Mouse (Mus musculus) CH12.LX (cell line): ENCODE results near the gene Vdac1. TPM values are rescaled to one million over a fixed set of nuclear protein-coding genes. Genes with fewer than 3 reads are reported as not detected.

Experiments used
- DNase-seq: peaks from one replicate; pipeline ENCODE4 v3.0.0-alpha.2; 2013; ENCODE audit errors: extremely low read depth
- H3K27ac ChIP-seq: 2 replicates; pipeline ENCODE4 v1.5.1; 2012; ENCODE audit warnings: low read depth, mild to moderate bottlenecking, control low read depth, moderate library complexity; ENCODE audit not compliant: insufficient read depth
- H3K27me3 ChIP-seq: replicated peaks from 2 replicates; pipeline ENCODE3; 2012; ENCODE audit warnings: inconsistent platforms
- H3K36me3 ChIP-seq, 2 experiments: replicated peaks in 1 of 2; 2 replicates each; pipeline versions ENCODE3 to v1.6.1; 2012; ENCODE audit warnings: inconsistent platforms in 1 of 2, low read length in 1 of 2, mild to moderate bottlenecking in 1 of 2, mixed read lengths in 1 of 2, moderate library complexity in 1 of 2; ENCODE audit not compliant: control insufficient read depth in 1 of 2, insufficient read depth in 1 of 2
- H3K4me1 ChIP-seq, 2 experiments: 2 replicates each; pipeline ENCODE4 v1.6.1; 2012; ENCODE audit warnings: inconsistent platforms in 1 of 2, moderate library complexity in 1 of 2; ENCODE audit not compliant: insufficient read depth in 2 of 2, control insufficient read depth in 1 of 2
- H3K4me2 ChIP-seq: 2 replicates; pipeline ENCODE4 v1.6.1; 2012; ENCODE audit warnings: low read depth, mild to moderate bottlenecking, control low read depth; ENCODE audit not compliant: poor library complexity, insufficient read depth, severe bottlenecking
- H3K4me3 ChIP-seq, 3 experiments: fragments of 150-350 bp in 1 of 3; sonication (generic) in 1 of 3; replicated peaks in 1 of 3; 2 replicates each; pipeline versions ENCODE3 to v1.5.1; 2011 to 2012; ENCODE audit warnings: low read depth in 2 of 3, low read length in 2 of 3, mild to moderate bottlenecking in 2 of 3, moderate library complexity in 2 of 3, control low read depth in 1 of 3, improper control_type of control experiment in 1 of 3, inconsistent platforms in 1 of 3, mixed read lengths in 1 of 3; ENCODE audit not compliant: poor library complexity in 1 of 3
- H3K79me2 ChIP-seq: replicated peaks from 2 replicates; pipeline ENCODE4 v1.6.1; 2012; ENCODE audit warnings: mild to moderate bottlenecking, moderate library complexity; ENCODE audit not compliant: control insufficient read depth, poor library complexity, insufficient read depth, severe bottlenecking; ENCODE audit errors: extremely low read depth
- H3K9ac ChIP-seq: 2 replicates; pipeline ENCODE4 v1.6.1; 2012; ENCODE audit warnings: low read depth, mild to moderate bottlenecking, control low read depth, moderate library complexity; ENCODE audit not compliant: insufficient read depth
- H3K9me3 ChIP-seq: replicated peaks from 2 replicates; pipeline ENCODE3; 2012; ENCODE audit warnings: low read length, inconsistent platforms, mixed read lengths
- BHLHE40 ChIP-seq: IDR thresholded peaks from 2 replicates; pipeline ENCODE4 v1.6.1; 2011; ENCODE audit warnings: mild to moderate bottlenecking, low read depth, low read length, improper control_type of control experiment
- CHD2 ChIP-seq: IDR thresholded peaks from 2 replicates; pipeline ENCODE4 v1.6.1; 2011; ENCODE audit warnings: low read length, improper control_type of control experiment
- CTCF ChIP-seq, 2 experiments: IDR thresholded peaks in 1 of 2; conservative IDR thresholded peaks in 1 of 2; 2 replicates each; pipeline ENCODE4 v1.5.1; 2011 to 2012; ENCODE audit warnings: low read depth in 2 of 2, low read length in 2 of 2, improper control_type of control experiment in 1 of 2, inconsistent platforms in 1 of 2, mild to moderate bottlenecking in 1 of 2, moderate library complexity in 1 of 2
- ELF1 ChIP-seq: IDR thresholded peaks from 2 replicates; pipeline ENCODE4 v1.6.1; 2014; ENCODE audit warnings: low read depth, mild to moderate bottlenecking, inconsistent platforms, low read length, improper control_type of control experiment
- IRF4 ChIP-seq: IDR thresholded peaks from 2 replicates; pipeline ENCODE4 v1.6.1; 2014; ENCODE audit warnings: low read depth, mild to moderate bottlenecking, inconsistent platforms, low read length, improper control_type of control experiment
- JUND ChIP-seq: conservative IDR thresholded peaks from 2 replicates; pipeline ENCODE4 v1.6.1; 2011; ENCODE audit warnings: low read depth, low read length, improper control_type of control experiment
- MAFK ChIP-seq: IDR thresholded peaks from 2 replicates; pipeline ENCODE4 v1.6.1; 2011; ENCODE audit warnings: low read length, improper control_type of control experiment; ENCODE audit not compliant: insufficient replicate concordance
- MAX ChIP-seq: IDR thresholded peaks from 2 replicates; pipeline ENCODE4 v1.6.1; 2011; ENCODE audit warnings: low read length, improper control_type of control experiment
- MXI1 ChIP-seq: IDR thresholded peaks from 2 replicates; pipeline ENCODE4 v1.6.1; 2011; ENCODE audit warnings: mild to moderate bottlenecking, low read depth, low read length, improper control_type of control experiment
- MYC ChIP-seq: IDR thresholded peaks from 2 replicates; pipeline ENCODE4 v1.6.1; 2011; ENCODE audit warnings: low read depth, mild to moderate bottlenecking, improper control_type of control experiment, low read length
- NRF1 ChIP-seq: IDR thresholded peaks from 2 replicates; pipeline ENCODE4 v1.6.1; 2014; ENCODE audit warnings: low read depth, mild to moderate bottlenecking, inconsistent platforms, low read length, improper control_type of control experiment, moderate library complexity
- PAX5 ChIP-seq: IDR thresholded peaks from 2 replicates; pipeline ENCODE4 v1.6.1; 2012; ENCODE audit warnings: low read length, inconsistent platforms, mixed read lengths
- POLR2A ChIP-seq: IDR thresholded peaks from 2 replicates; pipeline ENCODE4 v1.6.1; 2011; ENCODE audit warnings: low read depth, mild to moderate bottlenecking, improper control_type of control experiment, low read length
- POLR2AphosphoS2 ChIP-seq: IDR thresholded peaks from 2 replicates; pipeline ENCODE4 v1.6.1; 2011; ENCODE audit warnings: low read depth, low read length, improper control_type of control experiment
- RAD21 ChIP-seq: IDR thresholded peaks from 2 replicates; pipeline ENCODE4 v1.6.1; 2011; ENCODE audit warnings: low read depth, mild to moderate bottlenecking, low read length, improper control_type of control experiment, moderate library complexity
- RCOR1 ChIP-seq: conservative IDR thresholded peaks from 2 replicates; pipeline ENCODE4 v1.6.1; 2012; ENCODE audit warnings: low read depth, mild to moderate bottlenecking, inconsistent platforms, low read length, improper control_type of control experiment
- TBP ChIP-seq: conservative IDR thresholded peaks from 2 replicates; pipeline ENCODE4 v1.6.1; 2011; ENCODE audit warnings: low read depth, low read length, improper control_type of control experiment
- TCF12 ChIP-seq: IDR thresholded peaks from 2 replicates; pipeline ENCODE4 v1.6.1; 2014; ENCODE audit warnings: low read depth, mild to moderate bottlenecking, inconsistent platforms, low read length, improper control_type of control experiment
- USF1 ChIP-seq: IDR thresholded peaks from 2 replicates; pipeline ENCODE4 v1.6.1; 2014; ENCODE audit warnings: low read depth, mild to moderate bottlenecking, inconsistent platforms, low read length, improper control_type of control experiment
- USF2 ChIP-seq: conservative IDR thresholded peaks from 2 replicates; pipeline ENCODE4 v1.6.1; 2011; ENCODE audit warnings: low read depth, low read length, improper control_type of control experiment
- ZC3H11A ChIP-seq: IDR thresholded peaks from 2 replicates; pipeline ENCODE4 v1.6.1; 2012; ENCODE audit warnings: low read depth, mild to moderate bottlenecking, inconsistent platforms, low read length, improper control_type of control experiment
- ZMIZ1 ChIP-seq: IDR thresholded peaks from 2 replicates; pipeline ENCODE4 v1.6.1; 2012; ENCODE audit warnings: low read depth, mild to moderate bottlenecking, inconsistent platforms, low read length, improper control_type of control experiment
- dilution Hi-C: fragments of 300-500 bp; cut with MboI; formaldehyde crosslinking; loops from 2 replicates; pipeline ENCODE4 v1.14.3; 2020; ENCODE audit warnings: low sequenced_read_pairs; ENCODE audit not compliant: extremely low pct_unique_long_range_greater_than_20kb, extremely low pct_ligation_motif_present
- in situ Hi-C: fragments of 300-500 bp; cut with MboI; formaldehyde crosslinking; loops from 3 replicates; pipeline ENCODE4 v1.14.3; 2019; ENCODE audit warnings: low sequenced_read_pairs, low pct_ligation_motif_present, low pct_unique_long_range_greater_than_20kb, mixed read lengths
- polyA plus RNA-seq: library from polyadenylated mRNA; unstranded; fragments of >175 nt; gene quantifications from 2 replicates; pipeline ENCODE4 v1.2.1, GENCODE M21; 2012; ENCODE audit warnings: low read depth; ENCODE audit not compliant: insufficient read length
- total RNA-seq, 2 experiments: library from RNA; depleted of rRNA; stranded (reverse); fragments of 300-350 nt in 1 of 2; fragments of >200 nt in 1 of 2; gene quantifications; 2 replicates each; pipeline ENCODE4 v1.2.3; 2012 to 2014

Vdac1 gene
- total and polyA plus RNA-seq, 3 experiments: 204 to 315 (median 289) TPM

GRCm38 (mm10) chr11:52432148-52432547 is 71.5 kb downstream of the Vdac1 start:
- Histone ChIP-seq H3K36me3 (no peaks in the 10 kb centered on the region), H3K4me2 (no peak overlapping the region), H3K9ac (no peak overlapping the region), H3K79me2 (no peaks in the 10 kb centered on the region)
- in situ Hi-C loops: no loop called here
- dilution Hi-C loops: no loop called here
- TF ChIP-seq ELF1 (no peak), RCOR1 (no peak), USF2 (no peak), RAD21 (no peak), ZC3H11A (no peak), MAFK (no peak), NRF1 (no peak), MAX (no peak), BHLHE40 (no peak), CHD2 (no peak), PAX5 (no peak), MYC (no peak), IRF4 (no peak), ZMIZ1 (no peak), TBP (no peak), TCF12 (no peak)
- TF ChIP-seq, all 38 proteins: peak for 0
- Histone ChIP-seq H3K27ac (no peak overlapping the region), H3K27me3 (peaks cover 90% of the 10 kb centered on the region), H3K4me1 (0 out of 4 replicates have a peak, but pooled peaks cover 0 to 3% of the 10 kb centered on the region in 2 experiments), H3K9me3 (peaks cover 10% of the 10 kb centered on the region), H3K4me3 (no peak overlapping the region)
- DNase-seq: no peak

GRCm38 (mm10) chr11:52433076-52433796 is 72.6 kb downstream of the Vdac1 start:
- Histone ChIP-seq H3K9me3 (peaks cover 10% of the 10 kb centered on the region), H3K4me3 (no peak overlapping the region), H3K27me3 (peaks cover 92% of the 10 kb centered on the region), H3K4me1 (0 out of 4 replicates have a peak, but pooled peaks cover 0 to 3% of the 10 kb centered on the region in 2 experiments), H3K36me3 (no peaks in the 10 kb centered on the region), H3K27ac (no peak overlapping the region), H3K9ac (no peak overlapping the region), H3K4me2 (no peak overlapping the region), H3K79me2 (no peaks in the 10 kb centered on the region)
- TF ChIP-seq IRF4: no peak
- TF ChIP-seq POLR2A: no peak
- TF ChIP-seq POLR2AphosphoS2: no peak
- no peak for TF ChIP-seq JUND
- TF ChIP-seq ZC3H11A: no peak
- TF ChIP-seq MXI1: no peak
- TF ChIP-seq BHLHE40: no peak
- no peak for TF ChIP-seq USF1
- no peak for TF ChIP-seq CTCF (conservative IDR thresholded peaks at IDR 0.05 in 1 of 2, IDR thresholded peaks at IDR 0.05 in 1 of 2; ENCODE audit: low read depth in 2 of 2, low read length in 2 of 2)
- in situ Hi-C loops (no loop called here), dilution Hi-C loops (no loop called here)
- no peak for DNase-seq
